Mouse (Mus musculus) layer of hippocampus, postnatal 14 days (tissue): ENCODE results near the gene Adamts16. TPM values are rescaled to one million over a fixed set of nuclear protein-coding genes. Genes with fewer than 3 reads are reported as not detected.

Source experiments
- DNase-seq, 2 experiments: peaks; one replicate each; pipeline ENCODE4 v3.0.0; 2021 to 2022; ENCODE audit warnings: low spot score in 2 of 2, mixed read lengths in 1 of 2
- total RNA-seq, 2 experiments: library from RNA; stranded (reverse); gene quantifications; 2 replicates each; pipeline ENCODE4 v1.2.3; 2021

The Adamts16 gene
- total RNA-seq, 2 experiments from 2014 or later, result 2.3 to 4.4 TPM

DNA sequence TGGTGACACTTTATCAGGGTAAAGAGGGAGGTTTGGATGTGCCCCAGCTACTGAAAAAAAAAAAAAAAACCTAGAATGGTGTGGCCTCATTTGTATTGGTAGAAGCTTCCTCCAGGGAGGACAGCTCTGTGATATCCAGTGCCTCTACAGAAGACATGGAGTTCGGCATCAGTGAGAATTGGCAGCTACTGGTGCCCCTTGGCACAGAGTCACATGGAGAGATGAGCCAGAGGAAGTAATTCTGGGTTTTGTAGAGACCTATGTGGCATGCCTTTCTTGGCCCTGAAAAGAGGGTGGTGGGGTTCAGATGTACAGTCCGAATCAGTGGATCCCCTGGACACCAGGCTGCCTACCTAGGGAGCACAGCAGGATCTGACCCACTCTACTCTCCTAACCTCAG, 122.8 kb downstream of the Adamts16 start:
- DNase-seq, result no peak

DNA sequence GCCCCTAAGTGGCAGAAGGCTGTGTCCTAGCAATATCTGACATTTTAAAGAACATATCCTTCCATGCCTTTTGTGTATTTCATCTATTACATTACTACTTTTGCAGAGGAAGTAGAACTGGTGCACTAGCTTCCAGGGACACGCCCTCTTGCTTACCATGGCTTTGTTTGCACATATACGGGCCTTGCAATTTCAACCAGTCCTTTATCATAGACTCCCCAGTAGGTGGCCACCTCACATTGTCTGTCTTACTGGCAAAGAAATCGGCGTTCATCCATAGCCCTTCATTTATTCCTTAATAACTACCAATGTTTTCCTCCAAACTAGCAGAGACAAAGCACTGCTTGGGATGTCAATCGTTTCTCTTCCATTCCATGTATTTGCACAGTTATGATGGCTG, 125.6 kb downstream of the Adamts16 start:
- no peak for DNase-seq

DNA sequence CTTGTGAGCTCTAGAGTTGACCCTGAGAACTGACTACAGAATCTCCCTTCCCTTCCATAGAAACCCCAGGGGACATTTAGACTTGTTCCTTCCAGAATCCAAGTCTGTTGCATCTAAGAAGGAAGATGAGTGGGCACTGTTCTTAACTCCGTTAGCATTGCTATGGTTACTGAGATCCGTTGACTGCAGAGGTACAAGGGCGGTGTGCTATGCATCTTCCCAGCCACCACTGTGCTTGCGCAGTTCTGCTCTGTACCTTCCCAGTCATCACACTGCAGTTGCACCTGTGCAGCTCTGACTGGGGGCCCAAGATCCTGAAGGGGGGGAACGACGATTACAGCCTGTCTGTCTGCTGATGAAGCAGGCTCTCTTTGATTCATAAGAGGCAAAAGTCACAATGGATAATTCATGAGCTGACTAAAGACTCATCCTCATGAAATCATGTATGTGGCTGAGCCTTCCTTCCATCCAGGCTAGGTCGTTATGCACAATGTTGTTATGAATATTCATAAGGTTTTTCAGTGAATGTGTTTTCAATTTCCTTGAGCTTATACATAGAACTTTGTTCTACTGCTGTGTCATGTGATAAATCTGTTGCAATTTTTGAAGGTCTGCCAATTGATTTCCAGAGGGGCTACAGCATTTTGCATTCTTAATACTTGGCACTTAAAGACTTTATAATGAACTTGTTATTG, 127.4 kb downstream of the Adamts16 start:
- peak in 1 of 2 experiments; percentile 50 for DNase-seq

DNA sequence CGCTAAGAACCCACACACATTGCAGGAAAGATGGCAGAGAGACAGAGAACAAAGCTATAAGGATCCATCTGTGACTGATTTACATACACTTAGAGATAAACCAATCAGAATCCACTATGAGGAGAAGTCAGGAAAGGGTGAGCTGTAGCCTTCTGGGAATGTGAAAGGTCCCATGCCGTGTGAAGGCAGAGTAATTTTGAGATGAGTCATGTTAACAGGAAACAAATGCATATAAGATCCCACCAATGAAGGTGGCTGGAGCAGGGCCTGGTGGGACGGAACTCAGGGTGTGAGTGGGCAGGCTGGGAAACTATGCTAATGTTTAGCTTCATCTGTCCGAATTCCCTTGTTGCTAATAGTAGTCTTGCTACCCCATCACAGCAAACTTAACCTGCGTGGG, 128.3 kb downstream of the Adamts16 start:
- DNase-seq, result no peak

DNA sequence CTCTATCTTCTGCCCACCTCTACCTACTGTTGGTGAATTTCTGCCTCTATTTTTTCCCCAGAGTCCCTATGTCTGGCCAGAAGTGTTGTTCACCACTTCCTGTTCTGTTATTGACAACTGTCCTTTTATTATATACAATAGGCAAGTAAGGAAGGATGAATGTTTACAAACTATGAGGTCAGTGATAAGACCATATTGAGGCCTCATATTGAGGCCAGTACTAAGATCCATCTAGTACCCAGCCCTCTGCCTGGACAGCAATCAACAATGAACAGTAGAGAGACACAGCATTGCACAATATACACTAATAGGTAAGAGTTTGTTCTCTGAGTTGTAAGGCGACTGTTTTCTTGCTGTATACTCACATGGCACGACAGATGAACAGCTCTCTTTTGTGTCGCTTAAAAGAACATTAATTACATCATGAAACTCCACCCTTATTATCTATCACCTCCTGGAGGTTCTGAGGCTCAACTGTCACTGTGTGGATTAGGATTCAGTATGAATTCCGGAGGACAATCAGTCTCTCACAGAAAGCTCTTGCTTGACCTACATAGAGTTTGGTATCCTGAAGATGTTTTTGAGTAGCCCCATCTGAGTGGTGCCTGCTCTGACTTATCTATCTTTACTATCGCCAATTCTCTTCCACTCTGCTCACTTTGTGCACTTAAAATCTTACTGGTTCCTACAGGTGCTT, 134.3 kb downstream of the Adamts16 start:
- DNase-seq, result no peak

DNA sequence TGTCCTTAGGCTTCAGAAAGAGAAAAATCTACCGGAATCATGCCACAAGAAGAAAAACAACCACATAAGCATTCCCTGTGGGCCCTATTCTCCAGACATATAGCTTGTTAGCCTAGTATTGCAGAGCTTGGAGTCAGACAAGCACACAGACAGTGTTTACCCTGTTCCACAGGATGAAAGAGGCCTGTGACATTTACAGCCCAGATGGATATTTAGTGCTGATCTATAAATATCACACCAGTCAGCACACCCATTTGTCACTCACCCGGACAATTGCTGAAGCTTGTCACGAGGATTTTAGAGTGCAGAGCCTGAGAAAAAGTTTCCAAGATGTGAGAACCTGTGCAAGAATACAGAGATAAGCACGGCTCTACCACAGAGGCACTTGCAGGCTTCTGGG, 138.7 kb downstream of the Adamts16 start:
- DNase-seq, result no peak

DNA sequence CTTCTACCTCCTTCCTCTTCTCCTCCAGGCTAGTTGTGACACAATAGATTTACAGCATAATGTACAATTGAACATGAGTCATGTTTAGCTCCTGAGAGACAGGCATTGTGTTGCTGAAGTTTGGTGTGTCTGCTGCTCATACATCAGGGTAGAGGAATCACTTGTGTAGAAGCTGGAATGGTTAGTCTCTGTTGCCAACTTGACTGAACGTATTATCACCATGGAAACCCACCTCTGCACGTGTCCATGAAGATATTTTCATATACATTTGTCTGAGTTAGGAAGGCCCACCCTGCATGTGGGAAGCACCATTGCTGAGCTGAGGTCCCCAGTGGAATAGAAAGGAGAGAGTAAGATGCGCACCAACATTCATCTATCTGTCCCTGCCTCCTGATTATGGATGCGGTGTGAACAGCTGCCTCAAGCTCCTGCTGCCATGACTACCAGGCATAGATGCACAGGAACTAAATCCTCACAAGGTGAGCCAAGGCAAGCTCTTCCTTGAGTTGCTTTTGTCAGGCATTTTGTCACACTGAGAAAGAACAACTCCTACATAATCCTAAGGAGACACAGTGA, 142.7 kb downstream of the Adamts16 start:
- DNase-seq, result no peak

DNA sequence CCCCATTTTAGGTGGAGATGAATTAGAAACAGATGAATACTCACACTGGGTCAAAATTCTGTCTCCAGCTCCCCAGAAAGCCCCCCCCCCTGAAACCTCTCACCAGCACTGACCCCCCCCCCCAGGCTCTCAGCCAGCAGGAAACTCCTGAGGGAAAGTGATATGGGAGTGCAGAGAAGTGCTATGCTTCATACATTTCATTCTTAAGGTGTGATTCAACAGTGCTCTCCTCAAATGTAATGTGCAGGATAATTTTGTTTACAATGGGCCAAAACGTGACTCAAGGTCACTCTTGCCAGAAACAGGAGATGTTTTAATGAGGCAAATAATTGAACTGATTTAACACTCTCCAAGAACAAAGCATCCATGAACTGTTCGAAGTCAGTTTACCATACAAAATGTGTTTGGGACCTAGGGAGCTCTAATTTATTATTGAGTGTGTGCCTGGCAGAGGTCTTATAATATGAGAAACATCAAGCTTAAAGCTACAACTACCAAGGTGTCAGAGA, 152.1 kb downstream of the Adamts16 start:
- DNase-seq, result no peak

DNA sequence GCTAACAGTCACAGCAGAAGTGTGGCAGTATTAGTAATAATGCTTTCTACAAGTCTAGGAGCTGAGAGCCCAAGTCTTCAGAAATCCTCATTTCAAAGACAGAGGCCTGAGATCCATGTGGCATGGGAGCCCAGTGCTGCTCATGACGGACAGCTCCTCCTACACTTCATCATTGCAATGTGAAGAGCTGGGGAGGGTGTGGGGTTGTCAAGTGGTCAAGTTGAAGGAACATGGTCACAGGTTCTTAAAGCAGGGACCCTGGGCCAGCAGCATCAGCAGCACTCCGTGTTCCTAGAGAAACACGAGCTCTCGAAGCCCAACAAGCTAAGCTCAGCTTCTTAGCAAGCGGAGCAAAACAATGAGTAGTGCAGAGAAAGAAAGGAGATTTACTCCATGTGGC, 155.8 kb downstream of the Adamts16 start:
- DNase-seq, result no peak

DNA sequence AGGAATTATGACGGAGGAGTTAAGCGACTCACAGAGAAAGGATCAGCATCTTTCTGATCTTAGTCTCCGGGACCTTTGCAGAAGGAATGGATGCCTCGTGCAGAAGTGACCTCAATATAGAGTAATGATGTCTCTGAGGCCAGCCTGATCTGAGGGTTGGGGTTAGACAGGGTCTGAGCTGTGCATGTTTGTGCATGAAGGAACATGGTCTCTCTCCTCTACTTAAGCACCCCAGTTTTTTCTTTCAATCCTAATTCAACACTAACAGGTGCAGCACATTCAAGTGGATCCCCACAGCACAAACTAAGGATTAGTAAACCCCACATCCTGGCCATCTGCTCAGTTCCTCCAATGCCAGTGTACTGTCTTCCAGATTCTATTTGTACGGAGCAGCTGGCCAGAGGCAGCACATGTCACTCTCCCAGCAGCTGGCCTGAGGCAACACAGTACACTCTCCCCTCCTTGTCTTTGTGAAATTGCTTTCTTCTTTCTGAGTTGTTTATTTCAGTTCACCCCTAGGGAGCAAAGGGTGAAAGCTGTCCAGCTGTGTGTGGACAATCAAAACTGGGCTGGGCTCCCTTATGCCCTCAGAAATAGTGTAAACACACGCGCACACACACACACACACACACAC, 156.5 kb downstream of the Adamts16 start:
- no peak for DNase-seq

DNA sequence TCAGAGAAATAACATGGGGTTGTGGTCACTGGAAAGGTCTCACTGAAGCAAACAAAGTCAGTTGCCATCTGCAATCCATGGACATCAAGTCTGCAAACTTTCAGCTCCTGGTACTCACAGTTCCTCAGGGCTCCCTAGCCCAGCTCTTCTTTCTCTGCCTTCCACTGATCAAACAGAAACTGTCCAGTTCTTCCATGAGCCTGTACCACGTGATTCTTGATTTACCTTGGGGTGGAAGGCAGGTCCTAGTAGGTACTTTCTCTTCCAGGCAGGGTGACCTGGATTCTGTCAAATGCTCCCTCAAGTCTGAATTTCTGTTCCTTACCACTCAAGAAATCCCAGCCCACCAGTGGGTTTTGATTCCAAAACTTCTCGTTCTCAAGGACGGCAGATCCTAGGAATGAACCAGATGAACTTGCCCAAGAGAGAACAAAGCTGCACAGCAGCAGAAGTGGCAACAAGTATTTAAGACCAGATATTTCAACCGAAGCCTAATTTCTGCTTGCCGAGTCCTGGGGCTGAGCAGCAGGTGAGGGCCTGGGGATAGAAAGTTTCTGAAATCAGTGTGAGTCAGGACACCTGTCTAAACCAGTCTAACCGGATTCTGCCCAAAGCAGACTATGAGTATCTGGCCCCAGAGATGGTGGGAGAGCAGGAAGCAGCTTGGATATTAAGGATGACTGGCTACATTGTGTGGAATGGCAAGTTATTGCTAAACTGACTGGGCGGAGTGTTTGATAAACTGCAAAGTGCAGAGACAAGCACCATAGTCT, 160.0 kb downstream of the Adamts16 start:
- no peak for DNase-seq

DNA sequence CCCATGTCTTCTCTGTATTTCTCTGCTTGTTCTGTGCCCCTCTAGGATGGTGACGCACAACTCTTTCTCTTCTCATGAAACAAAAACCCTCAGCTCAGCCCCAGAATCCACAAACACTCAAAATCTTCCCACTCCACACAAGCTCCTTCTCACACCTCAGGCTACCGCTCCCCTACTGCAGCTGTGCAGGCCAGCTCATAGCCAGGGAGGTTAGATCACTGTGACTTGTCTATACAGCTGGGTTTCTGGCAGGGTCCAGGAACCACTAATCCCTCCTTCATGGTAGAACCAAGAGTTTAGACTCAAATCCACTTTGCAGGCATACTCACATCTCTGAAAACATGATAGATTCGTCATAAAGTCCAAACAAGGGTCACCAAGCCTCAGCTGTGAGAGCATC, 161.3 kb downstream of the Adamts16 start:
- DNase-seq, result no peak

Other genes with a start within 250 kb of the Adamts16 start
- gene Ice1, start 204.2 kb downstream of the Adamts16 start, total RNA-seq, result 10 to 100 TPM; 60.6 to 67.0 TPM